Mouse (Mus musculus) urinary bladder, adult 18-20 months (tissue): ENCODE measurements at regions not wholly inside any gene's neighbourhood (a gene's known extent, or its start where the extent isn't known, plus 50 kb on each side); places are given as distances from the start of the nearest gene placed in this dataset.

Source experiments
- DNase-seq, 2 experiments: peaks; one replicate each; pipeline ENCODE4 v3.0.0; 2022; ENCODE audit warnings: low spot score in 2 of 2, mixed read lengths in 2 of 2

- no peak for DNase-seq
Measured at GRCm38 (mm10) chr13:48094275-48095035, 166.6 kb upstream of the Id4 start.

- no peak for DNase-seq
Measured at GRCm38 (mm10) chr13:48102156-48102555, 158.9 kb upstream of the Id4 start.

- DNase-seq = no peak
Measured at GRCm38 (mm10) chr13:48102576-48102975, 158.5 kb upstream of the Id4 start.

GRCm38 (mm10) chr13:48104766-48105165 lies 156.3 kb upstream of the Id4 start:
- DNase-seq = no peak

GRCm38 (mm10) chr13:48106946-48107345 lies 154.1 kb upstream of the Id4 start:
- no peak for DNase-seq

GRCm38 (mm10) chr13:48115890-48116289 lies 145.1 kb upstream of the Id4 start:
- DNase-seq = no peak

- no peak for DNase-seq
Measured at GRCm38 (mm10) chr13:48126582-48126981, 134.4 kb upstream of the Id4 start.

GRCm38 (mm10) chr13:48130724-48131123 lies 130.3 kb upstream of the Id4 start:
- DNase-seq = peak; percentile 5 to 19

GRCm38 (mm10) chr13:48131681-48132080 lies 129.3 kb upstream of the Id4 start:
- no peak for DNase-seq

GRCm38 (mm10) chr13:48145976-48146375 lies 115.1 kb upstream of the Id4 start:
- DNase-seq = no peak

GRCm38 (mm10) chr13:48147061-48147460 lies 114.0 kb upstream of the Id4 start:
- DNase-seq = no peak

- DNase-seq = no peak
Measured at GRCm38 (mm10) chr13:48153248-48153647, 107.8 kb upstream of the Id4 start.

- no peak for DNase-seq
Measured at GRCm38 (mm10) chr13:48153684-48154413, 107.2 kb upstream of the Id4 start.

- no peak for DNase-seq
Measured at GRCm38 (mm10) chr13:48154414-48155105, 106.5 kb upstream of the Id4 start.

GRCm38 (mm10) chr13:48159020-48159910 lies 101.8 kb upstream of the Id4 start:
- DNase-seq = no peak

GRCm38 (mm10) chr13:48160161-48160560 lies 100.9 kb upstream of the Id4 start:
- DNase-seq = no peak

- DNase-seq = no peak
Measured at GRCm38 (mm10) chr13:48161339-48161738, 99.7 kb upstream of the Id4 start.

GRCm38 (mm10) chr13:48164586-48164985 lies 96.4 kb upstream of the Id4 start:
- no peak for DNase-seq

GRCm38 (mm10) chr13:48165838-48166237 lies 95.2 kb upstream of the Id4 start:
- DNase-seq = no peak

- no peak for DNase-seq
Measured at GRCm38 (mm10) chr13:48167976-48168375, 93.1 kb upstream of the Id4 start.

- DNase-seq = no peak
Measured at GRCm38 (mm10) chr13:48171309-48171953, 89.6 kb upstream of the Id4 start.
